Mouse (Mus musculus): ENCODE data around the gene Gm20379.

Gm20379 gene

GRCm38 (mm10) chr13:92336857-92337256, 31.1 kb downstream of the Gm20379 start:
- no peak for DNase-seq (ENCODE audit: low spot score)

GRCm38 (mm10) chr13:92337773-92338462, 32.1 kb downstream of the Gm20379 start:
- no peak for DNase-seq (ENCODE audit: low spot score)

GRCm38 (mm10) chr13:92339787-92340186, 34.0 kb downstream of the Gm20379 start:
- DNase-seq (ENCODE audit: low spot score): no peak

GRCm38 (mm10) chr13:92344033-92344432, 38.3 kb downstream of the Gm20379 start:
- DNase-seq (ENCODE audit: low spot score): no peak

GRCm38 (mm10) chr13:92346338-92346737, 40.6 kb downstream of the Gm20379 start:
- no peak for DNase-seq (ENCODE audit: low spot score)

GRCm38 (mm10) chr13:92351100-92351499, 45.3 kb downstream of the Gm20379 start:
- DNase-seq (ENCODE audit: low spot score): no peak

- DNase-seq (ENCODE audit: low spot score): no peak
Observed at GRCm38 (mm10) chr13:92353956-92354355, 48.2 kb downstream of the Gm20379 start.

GRCm38 (mm10) chr13:92354456-92355271, 48.9 kb downstream of the Gm20379 start, which contains the start of the genes Dhfr and Msh3:
Dhfr (plus strand) TSS chr13:92354726.
Msh3 (minus strand) TSS chr13:92355003.
- DNase-seq (ENCODE audit: low spot score): peak; percentile 86

GRCm38 (mm10) chr13:92355272-92355643, 49.5 kb downstream of the Gm20379 start:
- DNase-seq (ENCODE audit: low spot score): no peak

GRCm38 (mm10) chr13:92356376-92356775, 50.6 kb downstream of the Gm20379 start:
- DNase-seq (ENCODE audit: low spot score): no peak
